Mouse (Mus musculus) bone marrow, adult 2 months (tissue): ENCODE data around the gene Vps37b. TPM values are rescaled to one million over a fixed set of nuclear protein-coding genes. Genes with fewer than 3 reads are reported as not detected.
"Not testable (repeated sequence)": the region's sequence is repeated elsewhere in the genome, so short reads cannot be mapped to it uniquely, and the experiment has no call there.

Source experiments
- H3K27ac ChIP-seq: fragments of 200-500 bp; 2 replicates; pipeline ENCODE4 v1.5.1; 2012; ENCODE audit warnings: low read depth, mild to moderate bottlenecking, control low read depth, inconsistent platforms, low read length; ENCODE audit not compliant: control insufficient read depth, poor library complexity, insufficient read depth
- H3K4me1 ChIP-seq: fragments of 200-500 bp; 2 replicates; pipeline ENCODE4 v1.6.1; 2011; ENCODE audit warnings: low read length; ENCODE audit not compliant: control insufficient read depth, insufficient read depth
- H3K4me3 ChIP-seq: fragments of 200-500 bp; replicated peaks from 2 replicates; pipeline ENCODE3; 2011; ENCODE audit warnings: mild to moderate bottlenecking, low read depth, low read length, control low read depth; ENCODE audit not compliant: control insufficient read depth
- CTCF ChIP-seq: fragments of 200-500 bp; IDR thresholded peaks from 2 replicates; pipeline ENCODE4 v1.5.1; 2011; ENCODE audit warnings: low read length, control low read depth; ENCODE audit not compliant: control insufficient read depth, insufficient read depth
- POLR2A ChIP-seq: fragments of 200-500 bp; IDR thresholded peaks from 2 replicates; pipeline ENCODE4 v1.6.1; 2011; ENCODE audit warnings: low read depth, mild to moderate bottlenecking, control low read depth, low read length, borderline replicate concordance; ENCODE audit not compliant: control insufficient read depth
- WGBS: fragments of 180-500 bp; shearing (Covaris S2); methylation state at CpG from one replicate; pipeline ENCODE4 v1.1.7; 2018; 5-methylcytosine and 5-hydroxymethylcytosine counted together
- polyA plus RNA-seq: library from polyadenylated mRNA; stranded (reverse); fragments of >200 nt; gene quantifications from 2 replicates; pipeline ENCODE4 v1.2.4, GENCODE M21; 2011; ENCODE audit warnings: low replicate concordance; ENCODE audit not compliant: missing spikeins, insufficient read depth, insufficient read length

Gene Vps37b
- polyA plus RNA-seq, 1 experiment, result 26.1 TPM

GRCm38 (mm10) chr5:124073682-124074081 lies 41.6 kb upstream of the Vps37b start:
- Histone ChIP-seq H3K4me1 (peaks cover 6% of the 10 kb centered on the region), H3K4me3 (no peak overlapping the region), H3K27ac (no peak overlapping the region)
- TF ChIP-seq POLR2A, result no peak
- no peak for TF ChIP-seq CTCF
- 75% methylated on average over 9 of the region's 9 CpGs for WGBS

GRCm38 (mm10) chr5:124069657-124070056 lies 37.6 kb upstream of the Vps37b start:
- TF ChIP-seq POLR2A, result no peak
- no peak for TF ChIP-seq CTCF
- no peak overlapping the region for H3K27ac ChIP-seq

DNA sequence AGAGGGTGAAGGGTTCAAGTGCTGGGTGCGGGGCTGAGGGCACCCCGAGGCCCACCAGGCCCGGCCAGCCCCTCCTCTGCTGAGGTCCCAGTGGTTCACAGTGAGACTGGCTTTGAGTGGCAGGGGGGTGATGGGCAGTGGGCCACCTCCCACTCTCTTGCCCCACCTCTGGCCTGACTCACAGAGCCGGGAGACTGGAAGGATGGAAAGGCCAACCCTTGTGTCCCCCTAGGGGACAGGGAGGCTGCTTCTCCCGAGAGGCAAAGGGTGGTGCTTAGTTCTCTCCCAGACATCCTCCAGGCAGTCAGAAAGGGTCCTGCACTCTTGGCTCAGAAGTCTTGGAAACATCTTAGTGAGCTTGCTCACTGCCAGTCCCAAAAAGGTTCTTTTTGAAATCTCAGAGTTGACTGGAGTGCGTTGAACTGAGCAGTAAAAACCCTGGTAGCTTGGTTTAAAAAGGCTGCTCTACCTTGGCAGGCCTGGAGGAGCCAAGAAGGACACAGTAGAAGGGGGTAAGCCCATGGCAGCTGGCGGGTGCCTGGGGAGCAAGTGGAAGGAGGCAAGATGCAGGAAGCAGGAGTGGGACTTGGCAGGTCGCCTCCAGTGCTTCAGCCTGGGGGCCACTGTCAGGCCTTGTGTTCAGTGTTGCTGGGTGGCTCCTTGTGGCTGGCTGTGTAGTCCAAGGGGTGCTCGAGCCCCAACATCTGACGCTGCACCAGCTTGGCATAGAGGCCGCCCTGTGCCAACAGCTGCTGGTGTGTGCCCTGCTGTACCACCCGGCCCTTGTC lies 30.2 kb upstream of the Vps37b start:
- no peak overlapping the region for H3K27ac ChIP-seq
- no peak overlapping the region for H3K4me3 ChIP-seq
- TF ChIP-seq CTCF (no peak), POLR2A (no peak)
- H3K4me1 ChIP-seq, result no peaks in the 10 kb centered on the region; the same call in none of the 2 replicates
- WGBS, result 83% methylated on average over 12 of the region's 12 CpGs

More at GRCm38 (mm10) chr5:124069657-124070056, 37.6 kb upstream of the Vps37b start:
- 86% methylated on average over 3 of the region's 3 CpGs for WGBS
- H3K4me3 ChIP-seq, result no peak overlapping the region
- no peaks in the 10 kb centered on the region for H3K4me1 ChIP-seq

- Histone ChIP-seq H3K4me3 (peak overlapping the region; percentile 57), H3K4me1 (no peaks in the 10 kb centered on the region; the same call in none of the 2 replicates), H3K27ac (peak overlapping the region; percentile 78)
- 14% methylated on average over 5 of the region's 5 CpGs for WGBS
- no peak for TF ChIP-seq POLR2A
- TF ChIP-seq CTCF, result no peak
Observed at GRCm38 (mm10) chr5:124059677-124060076, 27.6 kb upstream of the Vps37b start.

GRCm38 (mm10) chr5:124058749-124059148 lies 26.7 kb upstream of the Vps37b start:
- TF ChIP-seq CTCF (no peak), POLR2A (no peak)

GRCm38 (mm10) chr5:124056956-124057355 lies 24.9 kb upstream of the Vps37b start:
- Histone ChIP-seq H3K4me1 (peaks cover 2% of the 10 kb centered on the region), H3K27ac (no peak overlapping the region), H3K4me3 (no peak overlapping the region)
- TF ChIP-seq POLR2A, result no peak
- no peak for TF ChIP-seq CTCF
- WGBS, result 90% methylated on average over 4 of the region's 4 CpGs

More at GRCm38 (mm10) chr5:124058749-124059148, 26.7 kb upstream of the Vps37b start:
- Histone ChIP-seq H3K4me1 (no peaks in the 10 kb centered on the region; the same call in none of the 2 replicates), H3K4me3 (no peak overlapping the region), H3K27ac (no peak overlapping the region)
- WGBS, result 80% methylated on average over 7 of the region's 7 CpGs

DNA sequence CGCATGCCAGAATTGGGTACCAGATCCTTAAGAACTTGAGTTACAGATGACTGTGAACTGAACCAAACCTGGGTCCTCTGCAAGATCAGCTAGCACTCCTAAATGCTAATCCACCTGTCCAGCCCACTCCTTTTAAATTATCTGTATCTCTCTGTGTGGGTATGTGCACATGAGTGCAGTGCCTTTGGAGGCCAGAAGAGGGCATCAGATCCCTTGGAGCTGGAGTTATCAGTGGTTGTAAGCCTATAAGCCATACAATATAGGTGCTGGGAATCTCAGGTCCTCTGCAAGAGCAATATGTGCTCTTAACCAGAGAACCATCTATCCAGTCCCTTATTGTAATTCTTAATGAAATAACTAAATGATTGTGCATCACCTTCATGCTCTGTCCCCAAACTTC lies 24.1 kb upstream of the Vps37b start:
- 95% methylated on average over 1 of the region's 1 CpGs for WGBS
- TF ChIP-seq POLR2A (no peak), CTCF (0 out of 2 replicates have a peak, but pooled peaks have one; percentile 29)

DNA sequence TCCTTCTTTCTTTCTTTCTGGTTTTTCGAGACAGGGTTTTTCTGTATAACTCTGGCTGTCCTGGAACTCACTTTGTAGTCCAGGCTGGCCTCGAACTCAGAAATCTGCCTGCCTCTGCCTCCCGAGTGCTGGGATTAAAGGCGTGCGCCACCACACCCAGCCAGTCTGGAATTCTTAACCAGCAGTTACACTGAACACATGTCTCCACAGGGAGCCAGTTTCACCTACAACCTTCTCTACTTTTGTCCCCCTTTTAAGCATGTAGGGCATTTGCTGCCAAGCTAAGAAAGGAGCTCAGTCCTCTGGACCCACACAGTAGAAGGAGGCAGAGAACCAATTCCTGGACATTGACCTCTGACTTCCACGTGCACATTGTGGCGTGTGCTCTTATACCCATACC lies 20.6 kb upstream of the Vps37b start:
- peaks cover 15% of the 10 kb centered on the region for H3K4me1 ChIP-seq
- peak overlapping the region; percentile 1 for H3K27ac ChIP-seq
- H3K4me3 ChIP-seq, result not testable (repeated sequence)
- 77% methylated on average over 7 of the region's 7 CpGs for WGBS

More for the DNA sequence above, 24.1 kb upstream of the Vps37b start:
- H3K4me3 ChIP-seq, result no peak overlapping the region
- peaks cover 3% of the 10 kb centered on the region for H3K4me1 ChIP-seq
- no peak overlapping the region for H3K27ac ChIP-seq
